Mouse (Mus musculus) neural tube, embryonic 15.5 days (tissue): ENCODE measurements at regions not wholly inside any gene's neighbourhood (a gene's known extent, or its start where the extent isn't known, plus 50 kb on each side); places are given as distances from the start of the nearest gene placed in this dataset.

ENCODE experiments used
- ATAC-seq: fragments of 200-750 bp; cut with Nextera tagmentation; 2 replicates; pipeline ENCODE4 v1.8.0; 2017; ENCODE audit warnings: mild to moderate bottlenecking, moderate TSS enrichment, moderate library complexity; ENCODE audit not compliant: low FRiP score
- H3K27ac ChIP-seq: fragments of 300-500 bp; sonication (generic); replicated peaks from 2 replicates; pipeline ENCODE4 v1.5.1; 2015; ENCODE audit warnings: mild to moderate bottlenecking, inconsistent platforms
- H3K27me3 ChIP-seq: fragments of 300-500 bp; sonication (generic); replicated peaks from 2 replicates; pipeline ENCODE4 v1.6.1; 2015; ENCODE audit warnings: inconsistent platforms
- H3K36me3 ChIP-seq: fragments of 300-500 bp; sonication (generic); 2 replicates; pipeline ENCODE4 v1.6.1; 2015; ENCODE audit warnings: inconsistent platforms
- H3K4me1 ChIP-seq: fragments of 300-500 bp; sonication (generic); 2 replicates; pipeline ENCODE4 v1.6.1; 2015; ENCODE audit warnings: inconsistent platforms
- H3K4me2 ChIP-seq: fragments of 300-500 bp; sonication (generic); 2 replicates; pipeline ENCODE4 v1.6.1; 2015; ENCODE audit warnings: inconsistent platforms, mild to moderate bottlenecking, moderate library complexity
- H3K4me3 ChIP-seq: fragments of 300-500 bp; sonication (generic); replicated peaks from 2 replicates; pipeline ENCODE4 v1.5.1; 2015; ENCODE audit warnings: mild to moderate bottlenecking, inconsistent platforms
- H3K9ac ChIP-seq: fragments of 300-500 bp; sonication (generic); replicated peaks from 2 replicates; pipeline ENCODE4 v1.6.1; 2015; ENCODE audit warnings: mild to moderate bottlenecking, inconsistent platforms
- H3K9me3 ChIP-seq: fragments of 300-500 bp; sonication (generic); replicated peaks from 2 replicates; pipeline ENCODE4 v1.6.1; 2016; ENCODE audit warnings: inconsistent platforms
- WGBS: fragments of 180-500 bp; shearing (Covaris S2); methylation state at CpG from one replicate; pipeline ENCODE4 v1.1.7; 2015; ENCODE audit warnings: mixed read lengths; 5-methylcytosine and 5-hydroxymethylcytosine counted together

DNA sequence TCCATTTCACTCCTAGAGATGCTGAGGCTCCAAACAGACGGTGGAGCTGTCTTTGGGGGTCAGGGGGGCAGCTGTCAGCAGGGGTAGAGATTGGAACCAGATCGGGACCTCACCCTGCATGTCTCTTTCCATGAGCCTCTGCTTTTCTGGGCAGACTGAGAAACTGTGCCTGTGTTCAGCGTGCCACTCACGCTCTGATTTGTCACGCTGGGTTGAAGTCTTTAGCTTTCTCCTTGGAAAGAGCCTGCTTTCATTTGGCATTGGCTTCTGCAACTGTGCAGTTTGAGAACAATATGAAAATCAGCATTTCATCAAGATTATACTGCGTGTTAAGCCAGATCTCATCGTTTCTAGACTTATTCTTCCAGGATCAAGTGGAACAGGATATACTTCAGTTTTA, 114.5 kb upstream of the Mycn start:
- 35% methylated on average over 7 of the region's 7 CpGs for WGBS
- H3K27ac ChIP-seq: no peak overlapping the region
- H3K36me3 ChIP-seq: no peaks in the 10 kb centered on the region
- ATAC-seq: no peak
- H3K4me2 ChIP-seq: no peak overlapping the region
- no peak overlapping the region for H3K4me3 ChIP-seq
- no peaks in the 10 kb centered on the region for H3K4me1 ChIP-seq
- no peak overlapping the region for H3K9ac ChIP-seq
- no peaks in the 10 kb centered on the region for H3K27me3 ChIP-seq
- no peaks in the 10 kb centered on the region for H3K9me3 ChIP-seq

DNA sequence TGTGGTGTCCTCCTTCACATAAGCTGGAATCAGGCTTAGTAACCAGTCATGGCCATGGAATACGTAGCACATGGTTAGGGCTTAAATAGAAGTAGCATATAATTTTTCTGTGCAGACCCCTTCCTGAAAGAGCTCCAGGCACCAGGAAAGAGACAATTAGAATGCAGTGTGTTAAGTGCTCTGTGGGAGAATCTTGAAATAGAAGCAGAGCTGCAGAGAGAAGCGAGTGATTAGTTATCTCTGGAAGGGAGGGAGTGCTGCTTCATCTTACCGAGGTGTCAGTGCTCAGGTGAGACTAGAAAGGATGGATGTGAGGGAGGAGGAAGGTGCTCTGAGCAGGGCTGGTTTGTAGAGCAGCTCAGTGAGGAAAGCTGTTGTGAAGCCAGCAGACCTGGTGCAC, 112.9 kb upstream of the Mycn start:
- Histone ChIP-seq H3K4me3 (no peak overlapping the region), H3K27ac (no peak overlapping the region), H3K4me1 (peaks cover 6% of the 10 kb centered on the region), H3K36me3 (no peaks in the 10 kb centered on the region), H3K4me2 (no peak overlapping the region), H3K9ac (no peak overlapping the region), H3K9me3 (no peaks in the 10 kb centered on the region), H3K27me3 (no peaks in the 10 kb centered on the region)
- WGBS: 69% methylated on average over 3 of the region's 3 CpGs
- no peak for ATAC-seq

DNA sequence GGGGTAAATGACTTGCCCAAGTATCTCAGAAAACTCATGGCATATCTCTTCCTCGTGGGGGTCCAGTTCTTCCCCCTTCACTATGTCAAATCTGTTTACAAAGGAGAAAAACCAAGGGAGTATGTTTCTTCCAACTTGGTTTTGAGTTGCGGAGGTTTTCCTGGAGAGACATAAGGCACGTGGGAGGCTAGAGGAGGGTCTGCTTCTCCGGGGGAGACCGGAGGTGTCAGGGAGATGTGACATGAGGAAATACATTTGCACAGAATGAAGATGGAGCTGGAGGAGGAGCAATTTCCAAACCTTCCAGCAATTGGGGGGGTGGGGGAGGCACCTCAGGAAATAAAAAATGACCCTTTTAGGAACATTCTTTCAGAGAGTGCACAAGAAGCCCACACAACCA, 112.0 kb upstream of the Mycn start:
- H3K27me3 ChIP-seq: no peaks in the 10 kb centered on the region
- H3K9ac ChIP-seq: no peak overlapping the region
- no peaks in the 10 kb centered on the region for H3K36me3 ChIP-seq
- WGBS: 83% methylated on average over 5 of the region's 5 CpGs
- H3K4me2 ChIP-seq: no peak overlapping the region
- no peak overlapping the region for H3K4me3 ChIP-seq
- H3K27ac ChIP-seq: no peak overlapping the region
- no peaks in the 10 kb centered on the region for H3K9me3 ChIP-seq
- ATAC-seq: no peak
- peaks cover 10% of the 10 kb centered on the region for H3K4me1 ChIP-seq

DNA sequence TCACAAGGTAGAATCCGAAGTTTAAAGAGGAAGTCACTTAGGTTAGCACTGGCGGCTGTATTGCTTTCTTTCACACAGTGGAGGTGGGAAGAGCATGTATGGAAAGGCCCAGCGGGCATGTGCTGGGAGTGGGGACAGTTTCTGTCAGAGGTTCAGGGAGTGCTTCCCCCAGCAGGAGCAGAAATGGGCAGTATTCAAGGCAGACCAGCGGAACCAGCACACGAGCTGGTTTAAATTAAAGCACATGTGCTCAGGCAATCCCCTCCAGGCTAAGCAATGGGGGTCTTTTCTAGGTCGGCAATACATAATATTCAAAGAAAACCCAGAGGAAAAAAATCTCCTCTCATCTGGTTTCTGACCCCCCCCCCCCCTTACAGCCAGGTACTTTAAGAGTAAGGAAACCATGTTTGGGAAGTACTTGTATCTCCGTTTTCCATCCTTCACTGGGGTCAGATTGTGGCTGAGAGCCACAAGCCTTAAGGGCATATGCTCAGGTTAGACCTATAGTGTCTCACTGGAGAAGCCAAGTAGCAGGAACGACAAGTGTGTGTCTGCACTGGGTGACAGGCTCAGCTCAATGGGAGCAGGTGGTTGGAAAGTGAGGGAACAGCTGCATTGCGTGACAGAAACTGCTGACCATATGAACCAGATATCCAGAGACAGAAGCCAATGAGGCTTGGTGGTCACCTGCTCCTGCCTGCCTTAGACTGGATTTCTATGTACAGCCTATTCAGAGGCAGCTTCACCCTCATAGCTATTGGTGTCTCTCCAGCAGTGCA, 111.3 kb upstream of the Mycn start:
- Histone ChIP-seq H3K4me2 (no peak overlapping the region), H3K9ac (no peak overlapping the region), H3K36me3 (no peaks in the 10 kb centered on the region), H3K4me3 (no peak overlapping the region), H3K9me3 (no peaks in the 10 kb centered on the region), H3K27me3 (no peaks in the 10 kb centered on the region), H3K27ac (no peak overlapping the region), H3K4me1 (peaks cover 18% of the 10 kb centered on the region)
- WGBS: 68% methylated on average over 9 of the region's 9 CpGs
- no peak for ATAC-seq

DNA sequence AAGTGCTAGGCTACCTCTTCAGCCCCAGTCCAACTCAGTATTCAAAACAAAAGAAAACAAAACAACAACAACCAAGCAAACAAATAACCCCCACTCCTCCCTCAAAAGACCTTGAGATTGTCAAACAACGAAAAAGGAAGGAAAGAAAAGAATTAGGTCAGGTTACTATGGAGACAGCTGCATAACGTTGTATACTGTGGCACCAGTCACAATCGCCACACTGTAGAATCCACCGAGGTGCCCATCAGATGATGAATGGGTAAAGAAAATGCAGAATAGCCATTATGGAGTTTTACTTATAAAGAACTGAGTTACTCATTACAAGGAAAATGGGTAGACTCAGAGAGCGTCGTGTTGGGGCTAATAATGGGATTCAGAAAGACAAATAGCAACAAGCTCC, 110.5 kb upstream of the Mycn start:
- H3K4me3 ChIP-seq: no peak overlapping the region
- no peak overlapping the region for H3K4me2 ChIP-seq
- H3K4me1 ChIP-seq: peaks cover 20% of the 10 kb centered on the region
- 44% methylated on average over 6 of the region's 6 CpGs for WGBS
- H3K27ac ChIP-seq: no peak overlapping the region
- H3K27me3 ChIP-seq: no peaks in the 10 kb centered on the region
- no peaks in the 10 kb centered on the region for H3K36me3 ChIP-seq
- no peak for ATAC-seq
- no peaks in the 10 kb centered on the region for H3K9me3 ChIP-seq
- H3K9ac ChIP-seq: no peak overlapping the region

DNA sequence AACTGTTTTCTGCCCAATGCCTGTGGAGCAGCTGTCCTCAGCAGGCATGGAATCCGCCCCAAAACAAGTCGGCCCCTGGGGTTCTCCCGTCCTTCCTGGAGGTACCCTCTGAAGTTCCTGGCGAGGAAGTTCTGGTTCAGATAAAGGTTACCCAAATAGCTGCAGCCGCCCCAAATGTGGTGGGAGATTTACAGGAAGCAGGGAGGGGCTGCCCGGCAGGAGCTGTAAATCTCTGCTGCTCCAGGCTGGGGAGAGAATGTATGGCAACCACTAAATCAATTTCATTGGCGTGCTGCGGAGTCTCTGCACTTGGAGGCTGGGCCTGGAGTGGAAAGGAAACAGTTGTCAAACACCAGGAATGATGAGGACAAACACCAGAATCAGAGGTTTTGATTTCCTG, 107.9 kb upstream of the Mycn start:
- H3K4me1 ChIP-seq: peaks cover 20% of the 10 kb centered on the region
- H3K27ac ChIP-seq: no peak overlapping the region
- peak; percentile 52; the same call in 1 of the 2 replicates for ATAC-seq
- H3K4me2 ChIP-seq: no peak overlapping the region
- WGBS: 13% methylated on average over 8 of the region's 8 CpGs
- H3K4me3 ChIP-seq: no peak overlapping the region
- no peaks in the 10 kb centered on the region for H3K27me3 ChIP-seq
- no peaks in the 10 kb centered on the region for H3K9me3 ChIP-seq
- no peak overlapping the region for H3K9ac ChIP-seq
- H3K36me3 ChIP-seq: no peaks in the 10 kb centered on the region

DNA sequence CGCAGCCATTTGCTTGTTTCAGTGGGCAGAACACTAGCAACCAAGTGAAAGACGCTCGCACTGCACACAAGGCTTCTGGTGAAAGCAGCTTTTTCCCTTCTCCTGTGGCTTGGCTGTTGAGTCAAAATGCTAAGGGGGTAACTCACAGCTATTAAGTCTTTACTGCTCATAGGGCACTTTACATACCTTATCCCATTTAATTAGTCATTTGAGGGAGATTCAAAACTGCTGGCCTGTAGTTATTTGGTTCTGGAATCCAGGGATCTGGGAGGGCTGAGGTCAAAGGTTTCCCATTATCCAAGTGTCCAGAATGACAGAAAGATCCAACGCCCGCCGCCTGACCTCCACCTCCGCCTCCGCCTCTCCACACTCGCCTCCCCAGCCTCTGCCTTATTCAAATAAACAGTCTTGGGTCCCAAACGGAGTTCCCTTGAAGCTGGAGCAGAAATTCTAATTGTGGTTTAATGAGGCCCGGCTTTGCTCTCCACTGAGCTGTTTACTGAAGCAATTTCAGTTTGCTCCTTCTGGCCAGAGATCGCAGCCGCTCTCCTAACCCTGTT, 106.5 kb upstream of the Mycn start:
- Histone ChIP-seq H3K4me1 (peaks cover 24% of the 10 kb centered on the region), H3K9me3 (no peaks in the 10 kb centered on the region), H3K27ac (no peak overlapping the region), H3K9ac (no peak overlapping the region), H3K4me2 (no peak overlapping the region), H3K27me3 (no peaks in the 10 kb centered on the region), H3K4me3 (no peak overlapping the region), H3K36me3 (no peaks in the 10 kb centered on the region)
- WGBS: 21% methylated on average over 13 of the region's 13 CpGs
- no peak for ATAC-seq

DNA sequence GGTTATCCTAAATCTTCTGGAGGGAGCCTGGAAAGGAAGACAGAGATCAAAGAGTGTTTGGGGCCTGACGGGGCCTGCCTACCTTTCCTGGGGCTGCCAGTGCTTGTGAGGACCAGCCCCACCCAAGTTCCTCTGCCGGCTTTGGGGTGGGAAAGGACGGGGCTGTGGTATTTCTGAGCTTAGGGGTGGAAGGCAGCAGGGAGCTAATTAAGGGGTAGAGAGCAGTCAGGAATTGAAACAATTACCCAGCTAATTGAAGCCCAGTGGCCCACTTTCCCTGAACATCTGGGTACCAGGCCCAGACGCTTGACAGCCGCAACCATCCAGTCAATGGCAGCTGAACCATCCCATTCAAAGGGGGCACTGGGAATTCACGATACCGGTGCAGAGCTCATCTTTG, 101.2 kb upstream of the Mycn start:
- no peak overlapping the region for H3K4me3 ChIP-seq
- WGBS: 26% methylated on average over 7 of the region's 7 CpGs
- no peaks in the 10 kb centered on the region for H3K9me3 ChIP-seq
- H3K27ac ChIP-seq: no peak overlapping the region
- no peaks in the 10 kb centered on the region for H3K36me3 ChIP-seq
- H3K4me1 ChIP-seq: peaks cover 5% of the 10 kb centered on the region
- no peak overlapping the region for H3K9ac ChIP-seq
- no peak overlapping the region for H3K4me2 ChIP-seq
- no peak for ATAC-seq
- H3K27me3 ChIP-seq: no peaks in the 10 kb centered on the region

DNA sequence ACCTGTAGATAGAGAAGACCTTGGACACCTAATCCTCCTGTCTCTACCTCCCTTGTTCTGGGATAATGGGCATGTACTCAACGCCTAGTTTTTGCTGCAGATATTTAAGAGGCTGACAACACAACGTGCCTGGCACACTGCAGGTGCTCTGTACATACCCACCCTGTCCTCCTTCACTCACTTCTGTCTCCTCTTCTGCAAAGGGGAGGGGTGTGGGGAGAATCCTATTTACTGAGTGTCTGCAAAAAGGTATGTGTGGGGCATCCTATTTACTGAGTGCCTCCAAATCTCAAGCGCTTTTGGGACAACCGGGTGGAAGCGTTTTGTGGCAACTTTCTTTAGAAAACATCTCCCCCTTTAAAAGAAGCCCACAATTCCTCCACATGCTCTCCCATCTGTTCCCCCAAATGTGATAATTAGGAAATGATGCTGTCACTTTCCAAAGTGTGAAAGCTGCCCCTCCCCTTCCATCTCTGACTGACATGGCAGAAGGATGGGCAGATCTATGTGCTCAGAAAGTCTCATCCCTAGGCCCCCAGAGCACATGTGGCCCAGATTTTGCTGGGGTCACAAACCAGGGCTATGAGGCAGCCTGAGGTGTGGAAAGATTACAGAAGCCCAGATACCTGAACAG, 93.5 kb upstream of the Mycn start:
- no peak overlapping the region for H3K9ac ChIP-seq
- no peak overlapping the region for H3K4me3 ChIP-seq
- no peak overlapping the region for H3K27ac ChIP-seq
- no peaks in the 10 kb centered on the region for H3K36me3 ChIP-seq
- H3K9me3 ChIP-seq: no peaks in the 10 kb centered on the region
- H3K4me1 ChIP-seq: no peaks in the 10 kb centered on the region
- no peak overlapping the region for H3K4me2 ChIP-seq
- ATAC-seq: no peak
- no peaks in the 10 kb centered on the region for H3K27me3 ChIP-seq
- 84% methylated on average over 5 of the region's 5 CpGs for WGBS

DNA sequence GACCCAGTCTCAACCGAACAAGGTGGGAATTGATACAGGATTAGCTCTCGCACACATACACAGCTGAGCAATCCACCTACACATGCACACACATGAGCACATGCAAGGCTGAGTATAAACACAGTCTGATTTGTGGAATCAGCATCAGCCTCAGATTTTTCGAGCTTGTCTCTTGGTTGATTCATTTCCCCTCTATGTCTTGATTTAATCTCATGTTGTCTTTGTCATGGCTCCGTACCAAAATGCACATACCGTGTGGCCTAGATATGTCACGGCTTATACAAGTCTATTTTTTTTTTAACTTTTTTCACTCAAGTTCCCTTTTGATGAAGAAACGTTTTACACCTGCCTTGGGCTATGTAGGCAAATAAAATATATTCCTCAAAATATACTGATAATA, 88.6 kb upstream of the Mycn start:
- Histone ChIP-seq H3K4me2 (no peak overlapping the region), H3K27ac (no peak overlapping the region), H3K36me3 (no peaks in the 10 kb centered on the region), H3K9me3 (no peaks in the 10 kb centered on the region), H3K9ac (no peak overlapping the region), H3K4me1 (peaks cover 10% of the 10 kb centered on the region), H3K27me3 (no peaks in the 10 kb centered on the region), H3K4me3 (no peak overlapping the region)
- no peak for ATAC-seq
- WGBS: 86% methylated on average over 7 of the region's 7 CpGs

DNA sequence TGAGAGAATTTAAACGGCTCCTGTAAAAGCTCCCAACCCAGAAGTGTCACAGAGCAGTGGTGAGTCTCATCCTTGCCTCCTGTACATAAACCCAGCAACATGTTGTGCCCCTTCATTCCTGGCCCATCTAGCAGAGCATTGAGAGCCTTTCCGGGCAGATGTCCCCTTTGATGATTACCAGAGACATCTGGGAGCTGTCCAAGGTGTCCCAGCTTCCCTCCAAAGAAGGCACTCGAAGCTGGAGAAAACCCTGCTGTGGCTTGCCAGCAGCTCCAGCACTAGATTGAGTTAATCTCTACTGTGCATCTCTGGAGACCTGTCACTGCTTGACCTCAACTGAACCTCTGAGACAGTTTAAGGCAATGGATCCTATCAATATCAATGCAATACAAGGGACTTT, 86.4 kb upstream of the Mycn start:
- WGBS: 67% methylated on average over 3 of the region's 3 CpGs
- H3K4me3 ChIP-seq: no peak overlapping the region
- H3K9me3 ChIP-seq: no peaks in the 10 kb centered on the region
- no peak overlapping the region for H3K4me2 ChIP-seq
- H3K36me3 ChIP-seq: no peaks in the 10 kb centered on the region
- no peaks in the 10 kb centered on the region for H3K27me3 ChIP-seq
- no peak overlapping the region for H3K9ac ChIP-seq
- H3K4me1 ChIP-seq: peaks cover 21% of the 10 kb centered on the region
- H3K27ac ChIP-seq: no peak overlapping the region
- no peak for ATAC-seq

DNA sequence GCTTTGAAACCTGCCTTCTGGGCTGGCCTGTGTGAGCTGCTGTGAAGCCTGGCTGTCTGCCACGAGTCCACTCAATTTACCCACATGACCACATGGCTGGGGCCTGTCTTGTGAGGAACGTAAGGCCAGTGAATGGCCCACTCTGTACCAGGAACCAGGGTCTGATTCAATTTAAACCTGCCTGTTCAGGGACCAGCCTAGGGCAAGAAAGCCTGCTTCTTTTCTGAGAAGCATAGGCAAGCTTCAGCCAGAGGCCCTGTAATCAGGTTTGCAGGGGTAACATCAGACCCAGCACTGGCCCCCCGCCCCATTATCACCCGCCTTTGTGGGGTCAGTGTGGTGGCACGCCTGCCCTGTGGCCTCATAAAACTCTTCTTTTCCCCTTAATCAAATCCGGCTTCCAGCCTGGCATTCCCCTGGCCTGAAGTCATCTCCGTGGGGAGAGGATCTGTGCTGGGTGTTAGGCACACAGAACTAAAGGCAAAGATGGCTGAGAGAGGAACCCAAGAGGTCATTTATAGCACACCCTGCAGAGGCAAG, 84.4 kb upstream of the Mycn start:
- peaks cover 21% of the 10 kb centered on the region for H3K4me1 ChIP-seq
- no peak overlapping the region for H3K9ac ChIP-seq
- no peaks in the 10 kb centered on the region for H3K36me3 ChIP-seq
- H3K4me3 ChIP-seq: no peak overlapping the region
- H3K4me2 ChIP-seq: no peak overlapping the region
- H3K27ac ChIP-seq: no peak overlapping the region
- H3K9me3 ChIP-seq: no peaks in the 10 kb centered on the region
- 27% methylated on average over 7 of the region's 7 CpGs for WGBS
- peak; percentile 40; the same call in 1 of the 2 replicates for ATAC-seq
- H3K27me3 ChIP-seq: no peaks in the 10 kb centered on the region
